Mouse (Mus musculus) adrenal gland, postnatal 14 days (tissue): ENCODE results near the gene Adamts16. TPM values are rescaled to one million over a fixed set of nuclear protein-coding genes. Genes with fewer than 3 reads are reported as not detected.
A peak's percentile ranks its signal among the peaks of the same experiment; 100 is the strongest.
"Not testable (repeated sequence)": the region's sequence is repeated elsewhere in the genome, so short reads cannot be mapped to it uniquely, and the experiment has no call there.

Experiments used
- DNase-seq: peaks from one replicate; pipeline ENCODE4 v3.0.0; 2021; ENCODE audit warnings: mixed read lengths
- long read RNA-seq, 2 experiments: library from polyadenylated mRNA; stranded (forward); transcript quantifications; one replicate each; pipeline ENCODE4 v2.0.0; 2021
- total RNA-seq: library from RNA; stranded (reverse); gene quantifications from 2 replicates; pipeline ENCODE4 v1.2.3, GENCODE M21; 2021

The Adamts16 gene
- total RNA-seq: 1.2 TPM in 2 replicates
- long read RNA-seq, experiment 1, full-length matches to known transcripts: 1 of 1 reads
- long read RNA-seq, experiment 1, partial matches to known transcripts: 0 of 1 reads
- long read RNA-seq, experiment 1, other reads (novel, unspliced or antisense): 0 of 1 reads
- long read RNA-seq, experiment 2: 0 reads

- DNase-seq: no peak
Observed at GRCm38 (mm10) chr13:70841421-70841904, at the start of gene Adamts16. Adamts16 (minus strand) TSS chr13:70841811.

- DNase-seq: no peak
Observed at GRCm38 (mm10) chr13:70887136-70887535, 45.5 kb upstream of the Adamts16 start.

DNA sequence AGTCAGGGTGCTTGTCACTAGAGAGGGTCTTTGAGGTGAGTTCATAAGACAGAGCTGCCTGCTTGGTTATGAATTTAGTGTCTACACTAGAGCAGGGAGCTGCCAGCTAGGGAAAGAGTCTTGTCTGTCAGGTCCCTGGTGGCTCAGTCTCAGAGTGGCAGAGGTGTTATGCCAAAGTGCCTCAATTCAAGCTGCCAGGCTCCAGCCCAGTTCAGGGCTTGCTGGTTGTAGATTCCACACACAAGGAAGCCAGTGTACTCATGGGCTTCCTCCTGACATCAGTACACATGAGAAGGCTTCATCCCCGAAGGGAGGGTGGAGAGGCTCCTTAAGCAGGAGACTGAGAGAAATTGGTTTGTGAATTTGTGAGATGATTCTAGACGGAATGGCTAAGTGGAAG is 43.4 kb upstream of the Adamts16 start:
- no peak for DNase-seq

- DNase-seq: peak; percentile 56
Observed at GRCm38 (mm10) chr13:70883891-70884890, 42.6 kb upstream of the Adamts16 start.

DNA sequence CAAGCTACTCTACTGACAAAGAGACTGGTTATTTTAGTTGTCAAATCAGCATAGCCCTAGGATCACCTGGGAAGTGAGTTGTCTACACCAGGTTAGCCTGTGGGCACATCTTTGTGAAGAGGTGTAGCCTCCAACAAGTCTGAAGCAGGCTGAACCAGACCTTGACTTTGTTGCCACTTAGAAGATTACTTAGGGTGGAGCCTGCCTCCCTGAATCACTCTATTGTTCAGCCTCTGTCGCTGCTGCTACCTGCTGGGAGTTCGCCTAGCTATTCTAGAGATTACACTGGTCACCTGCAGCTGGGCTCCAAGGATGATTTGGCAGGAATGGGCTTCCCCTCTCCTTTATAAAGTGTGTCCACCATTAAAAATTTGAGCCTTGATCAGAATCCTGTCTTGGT is 38.4 kb upstream of the Adamts16 start:
- DNase-seq: not testable (repeated sequence)

- no peak for DNase-seq
Observed at GRCm38 (mm10) chr13:70877550-70877913, 35.9 kb upstream of the Adamts16 start.

DNA sequence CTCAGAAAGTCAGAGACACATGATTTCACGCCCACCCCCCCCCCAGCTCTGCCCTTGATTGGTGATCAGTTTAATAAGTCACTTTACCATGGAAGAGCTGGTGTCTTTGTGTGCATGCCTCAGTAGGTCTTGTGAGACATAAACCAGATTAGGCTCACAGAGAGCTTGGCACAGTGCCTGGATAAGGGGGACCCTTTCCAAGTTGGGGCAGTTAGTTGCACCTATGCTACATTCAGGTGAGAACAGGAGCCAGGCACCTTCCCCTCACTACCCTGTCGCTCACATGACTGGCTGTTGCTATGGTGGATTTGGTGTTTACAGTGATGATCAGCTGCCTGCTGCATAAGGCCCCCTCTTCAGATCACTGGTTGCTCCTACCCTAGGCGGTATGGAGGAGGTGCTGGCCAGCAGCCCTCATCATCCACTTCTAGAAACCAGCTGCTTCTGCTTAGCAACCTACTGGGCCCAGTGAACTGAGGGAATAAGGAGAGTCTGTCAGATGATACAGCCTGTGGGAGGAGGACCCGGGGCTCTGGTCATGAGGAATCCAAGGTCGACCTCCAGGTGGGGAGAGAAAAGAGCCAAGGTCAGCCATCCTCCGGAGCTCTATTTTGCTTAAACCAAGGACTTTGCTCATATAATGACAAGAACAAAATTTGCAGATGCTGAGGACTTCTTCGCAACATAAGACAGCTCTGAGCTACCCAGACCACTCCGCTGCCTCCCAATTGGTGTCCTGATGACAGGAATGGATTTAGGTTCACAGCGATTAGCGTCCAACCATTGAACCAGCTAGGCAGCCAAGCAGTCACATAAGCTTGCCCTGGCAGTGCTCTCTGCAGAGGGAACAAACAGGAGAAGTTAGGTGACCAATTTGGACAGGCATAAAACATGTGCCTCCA is 35.3 kb upstream of the Adamts16 start:
- DNase-seq: no peak

- DNase-seq: no peak
Observed at GRCm38 (mm10) chr13:70875411-70875949, 33.9 kb upstream of the Adamts16 start.

GRCm38 (mm10) chr13:70874741-70875140 is 33.1 kb upstream of the Adamts16 start:
- DNase-seq: no peak

DNA sequence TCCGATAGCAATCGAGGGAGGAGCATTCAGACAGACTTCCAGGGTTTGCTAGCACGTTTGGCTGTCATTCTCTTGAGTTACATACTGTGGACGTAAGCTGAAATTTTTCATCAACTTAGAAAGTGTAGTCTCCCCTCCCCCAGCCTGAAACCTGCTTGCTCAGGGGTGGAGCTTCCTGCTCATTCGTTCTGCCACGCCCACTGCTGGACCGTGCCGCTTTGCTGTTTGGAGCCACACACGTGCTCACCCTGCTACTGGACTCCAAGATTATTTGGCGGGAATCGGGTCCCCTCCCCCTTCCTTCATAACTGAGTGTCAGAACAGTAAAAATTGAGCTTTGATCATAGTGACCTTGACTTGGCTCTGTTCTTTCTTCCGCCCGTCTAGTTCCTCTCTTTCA is 32.2 kb upstream of the Adamts16 start:
- DNase-seq: not testable (repeated sequence)

DNA sequence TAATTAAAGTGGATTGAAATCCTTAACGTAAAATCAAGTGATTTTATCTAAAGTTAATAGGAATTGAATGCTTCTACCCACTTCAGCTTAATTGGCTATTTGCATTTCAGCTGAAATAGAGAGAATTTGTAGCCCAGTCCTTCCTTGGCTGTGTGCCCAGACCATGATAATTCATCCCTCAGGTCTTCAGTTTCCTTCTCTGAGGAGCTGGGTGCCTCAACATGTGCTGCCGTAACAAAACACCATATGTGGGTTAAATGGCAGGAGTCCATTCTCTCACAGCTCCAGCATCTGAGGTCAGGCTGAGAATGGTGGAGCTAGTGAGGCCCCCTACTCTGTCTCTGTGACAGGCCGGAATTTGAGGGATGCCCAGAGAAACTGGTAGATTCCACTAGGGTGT is 29.4 kb upstream of the Adamts16 start:
- DNase-seq: no peak

DNA sequence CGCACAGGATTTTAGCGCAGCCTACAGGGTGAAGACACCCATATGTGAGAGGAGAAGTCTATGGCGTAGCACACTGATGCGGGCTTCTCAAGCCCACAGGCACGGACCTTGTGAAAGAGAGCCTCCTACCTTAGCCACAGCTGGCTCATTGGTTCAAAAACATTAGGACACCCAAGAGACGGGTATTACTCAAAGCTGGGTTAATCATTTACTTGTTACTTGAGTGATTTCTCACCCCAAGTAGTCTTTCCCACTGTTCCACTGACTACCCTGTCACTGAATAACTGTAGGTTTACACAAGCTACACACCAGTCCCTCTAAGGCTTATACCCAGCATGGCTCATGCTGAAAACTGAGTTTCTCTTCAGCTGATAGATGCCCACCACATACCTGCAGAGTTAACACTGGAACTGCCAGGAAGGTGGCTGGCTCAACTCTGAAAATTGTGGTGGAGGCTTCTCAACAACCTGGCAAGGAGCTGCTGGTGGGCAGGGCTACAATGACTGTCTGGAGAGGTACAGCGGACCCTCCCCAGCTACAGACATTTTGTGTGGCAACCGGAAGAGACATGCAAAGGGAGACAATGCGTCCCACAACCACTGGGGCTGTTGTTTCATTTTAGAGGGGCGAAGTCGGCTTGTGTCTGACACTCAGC is 25.5 kb upstream of the Adamts16 start:
- no peak for DNase-seq

GRCm38 (mm10) chr13:70865867-70866266 is 24.3 kb upstream of the Adamts16 start:
- peak; percentile 19 for DNase-seq

- no peak for DNase-seq
Observed at GRCm38 (mm10) chr13:70862162-70862908, 20.7 kb upstream of the Adamts16 start.

DNA sequence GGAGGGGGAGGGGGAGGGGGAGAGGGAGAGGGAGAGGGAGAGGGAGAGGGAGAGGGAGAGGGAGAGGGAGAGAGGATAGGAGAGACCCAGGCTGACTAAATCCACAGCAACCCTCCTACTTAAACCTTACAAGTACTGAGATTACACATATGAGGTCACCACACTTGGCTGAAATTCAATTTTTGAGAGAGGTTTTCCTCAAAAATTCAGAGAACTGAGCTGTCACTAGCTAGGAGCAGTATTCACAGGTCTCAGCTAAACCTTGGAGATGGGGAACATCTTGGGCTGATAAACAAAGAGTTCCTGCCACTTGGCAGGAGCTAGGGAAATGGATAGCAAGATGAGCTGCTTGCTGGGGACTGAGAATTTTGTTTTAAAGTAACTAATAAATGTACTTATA is 12.0 kb upstream of the Adamts16 start:
- no peak for DNase-seq

GRCm38 (mm10) chr13:70846933-70847332 is 5.3 kb upstream of the Adamts16 start:
- DNase-seq: no peak

GRCm38 (mm10) chr13:70845526-70845925 is 3.9 kb upstream of the Adamts16 start:
- no peak for DNase-seq

- no peak for DNase-seq
Observed at GRCm38 (mm10) chr13:70842126-70842525, 515 bp upstream of the Adamts16 start.

DNA sequence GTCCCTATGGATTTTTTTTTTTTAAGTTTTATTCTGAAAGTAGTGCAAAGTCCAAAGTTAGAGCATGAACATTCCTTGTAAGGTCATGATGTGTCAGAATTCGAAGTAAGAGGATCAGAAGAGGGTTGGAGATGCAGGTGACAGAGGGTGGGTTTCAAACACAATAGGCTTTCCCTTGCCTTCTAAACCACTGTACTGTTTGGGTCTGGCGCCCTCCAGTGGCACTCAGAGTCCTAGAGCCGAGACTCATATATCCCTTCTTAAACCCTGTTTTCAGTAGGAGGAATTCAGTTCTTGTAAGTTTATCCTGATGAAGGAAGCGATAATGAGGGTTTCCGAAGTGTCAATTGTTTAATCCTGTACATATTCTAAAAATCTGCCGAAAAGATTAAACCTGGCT is 1.4 kb downstream of the Adamts16 start:
- peak; percentile 74 for DNase-seq

- no peak for DNase-seq
Observed at GRCm38 (mm10) chr13:70837571-70837970, 4.0 kb downstream of the Adamts16 start.

- no peak for DNase-seq
Observed at GRCm38 (mm10) chr13:70836246-70836645, 5.4 kb downstream of the Adamts16 start.
